Mouse (Mus musculus): ENCODE data around the gene 1700013F07Rik. TPM values are rescaled to one million over a fixed set of nuclear protein-coding genes. Genes with fewer than 3 reads are reported as not detected.
"Not testable (repeated sequence)": the region's sequence is repeated elsewhere in the genome, so short reads cannot be mapped to it uniquely, and the experiment has no call there.

Gene 1700013F07Rik
- under 1 TPM in 1 of 2 experiments, not detected in 1; 0.43 TPM for polyA plus RNA-seq (2017; shearing (Covaris generic))

GRCm38 (mm10) chr3:108533951-108534350, at the start of gene 1700013F07Rik:
1700013F07Rik (plus strand) TSS chr3:108534150.
- ATAC-seq, result no peak

- ATAC-seq, result no peak
These were observed 49.2 kb upstream of the 1700013F07Rik start for GRCm38 (mm10) chr3:108484749-108485148.

GRCm38 (mm10) chr3:108489968-108490367, 44.0 kb upstream of the 1700013F07Rik start:
- ATAC-seq, result no peak

- no peak for ATAC-seq
These were observed 39.0 kb upstream of the 1700013F07Rik start for GRCm38 (mm10) chr3:108494861-108495474.

GRCm38 (mm10) chr3:108495486-108495885, 38.5 kb upstream of the 1700013F07Rik start:
- ATAC-seq, result no peak

GRCm38 (mm10) chr3:108497602-108498001, 36.3 kb upstream of the 1700013F07Rik start:
- no peak for ATAC-seq

- ATAC-seq, result no peak
These were observed 34.1 kb upstream of the 1700013F07Rik start for GRCm38 (mm10) chr3:108499826-108500225.

- not testable (repeated sequence) for ATAC-seq
These were observed 32.5 kb upstream of the 1700013F07Rik start for GRCm38 (mm10) chr3:108501411-108501810.

GRCm38 (mm10) chr3:108503908-108504307, 30.0 kb upstream of the 1700013F07Rik start:
- ATAC-seq, result peak; percentile 91

- ATAC-seq, result no peak
These were observed 25.0 kb upstream of the 1700013F07Rik start for GRCm38 (mm10) chr3:108508745-108509474.

- no peak for ATAC-seq
These were observed 23.8 kb upstream of the 1700013F07Rik start for GRCm38 (mm10) chr3:108510156-108510555.

- no peak for ATAC-seq
These were observed 23.1 kb upstream of the 1700013F07Rik start for GRCm38 (mm10) chr3:108510716-108511483.

GRCm38 (mm10) chr3:108513465-108513864, 20.5 kb upstream of the 1700013F07Rik start:
- no peak for ATAC-seq

GRCm38 (mm10) chr3:108518276-108518675, 15.7 kb upstream of the 1700013F07Rik start:
- no peak for ATAC-seq

- ATAC-seq, result no peak
These were observed 10.5 kb upstream of the 1700013F07Rik start for GRCm38 (mm10) chr3:108523415-108523814.

- ATAC-seq, result no peak
These were observed 5.5 kb upstream of the 1700013F07Rik start for GRCm38 (mm10) chr3:108528489-108528888.

- ATAC-seq, result no peak
These were observed 650 bp upstream of the 1700013F07Rik start for GRCm38 (mm10) chr3:108533114-108533885.

GRCm38 (mm10) chr3:108535896-108536516, 2.1 kb downstream of the 1700013F07Rik start:
- no peak for ATAC-seq

- ATAC-seq, result peak; percentile 91
These were observed 2.7 kb downstream of the 1700013F07Rik start, which contains the start of gene 5330417C22Rik for GRCm38 (mm10) chr3:108536517-108537260. 5330417C22Rik (minus strand) TSS chr3:108536536.

GRCm38 (mm10) chr3:108537303-108537702, 3.4 kb downstream of the 1700013F07Rik start:
- ATAC-seq, result peak; percentile 53

GRCm38 (mm10) chr3:108542299-108542698, 8.3 kb downstream of the 1700013F07Rik start:
- no peak for ATAC-seq

All from CD4-positive, CD25-positive, alpha-beta regulatory T cell, adult 4 months (primary cell).